Mouse (Mus musculus): ENCODE data around the gene Pdik1l.

The Pdik1l gene

DNA sequence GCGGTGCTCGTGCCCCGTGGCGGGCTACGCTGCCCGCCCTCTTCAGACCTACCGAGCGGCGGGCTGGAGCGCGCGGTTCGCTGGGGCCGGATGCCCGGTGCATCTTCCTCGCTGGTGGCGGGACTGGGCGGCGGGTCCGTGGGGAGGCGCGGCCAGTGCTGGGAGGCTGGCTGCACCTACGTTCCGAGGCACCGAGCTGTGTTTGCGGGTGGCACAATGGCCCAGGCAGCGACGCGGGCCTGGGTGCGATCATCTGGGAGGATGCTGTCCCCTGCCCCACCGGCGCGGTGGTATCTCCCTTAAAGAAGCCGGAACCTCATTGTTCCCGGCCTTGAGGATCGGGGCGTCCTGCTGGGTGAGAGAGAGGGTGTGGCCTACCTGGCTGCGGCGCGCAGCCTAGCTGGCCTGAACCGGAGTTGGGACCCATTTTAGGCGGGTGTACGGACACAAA lies at the start of gene Pdik1l:
TSS of gene Pdik1l (minus strand) at position 321 of the 451 bp plus-strand sequence.
- peak; percentile 92 for DNase-seq (ENCODE audit: low spot score)

DNA sequence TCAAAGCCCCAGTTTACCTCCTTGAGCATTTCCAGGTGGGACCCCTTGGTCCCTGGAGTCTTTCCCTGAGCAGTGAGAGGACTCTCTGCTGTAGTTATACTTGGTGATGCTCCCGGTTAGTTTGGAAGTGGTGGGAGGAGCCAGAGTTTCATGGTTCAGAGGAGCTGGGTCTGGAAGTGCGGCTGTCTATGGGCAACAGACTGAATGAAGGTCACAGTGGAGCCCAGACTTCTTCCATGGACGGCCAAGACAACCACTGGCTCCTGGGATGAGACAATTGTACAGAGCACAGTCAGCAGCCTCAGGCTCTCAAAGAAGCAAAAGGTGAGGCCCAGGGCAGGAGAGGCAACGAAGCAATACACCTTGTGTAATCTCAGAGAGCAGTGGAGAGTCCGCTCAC lies 42.6 kb upstream of the Pdik1l start:
- no peak for DNase-seq (ENCODE audit: low spot score)

DNA sequence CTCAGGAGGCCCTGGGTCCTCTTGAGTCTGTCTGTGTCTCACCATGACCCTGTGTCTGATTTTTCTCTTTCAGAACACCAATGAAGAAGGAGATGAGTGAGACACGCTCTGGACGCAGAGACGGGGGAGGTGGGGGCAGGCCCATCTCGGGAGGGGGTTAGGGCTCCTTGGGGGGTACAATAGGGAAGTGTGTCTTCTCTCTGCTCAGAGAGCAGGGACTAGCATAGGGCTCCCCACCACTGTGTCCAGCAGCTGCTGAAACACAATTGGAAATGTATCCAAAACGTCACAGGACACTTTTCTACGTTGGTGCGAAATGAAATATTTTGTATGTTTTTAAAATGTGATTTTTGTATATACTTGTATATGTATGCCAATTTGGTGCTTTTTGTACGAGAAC lies 41.1 kb upstream of the Pdik1l start:
- no peak for DNase-seq (ENCODE audit: low spot score)

DNA sequence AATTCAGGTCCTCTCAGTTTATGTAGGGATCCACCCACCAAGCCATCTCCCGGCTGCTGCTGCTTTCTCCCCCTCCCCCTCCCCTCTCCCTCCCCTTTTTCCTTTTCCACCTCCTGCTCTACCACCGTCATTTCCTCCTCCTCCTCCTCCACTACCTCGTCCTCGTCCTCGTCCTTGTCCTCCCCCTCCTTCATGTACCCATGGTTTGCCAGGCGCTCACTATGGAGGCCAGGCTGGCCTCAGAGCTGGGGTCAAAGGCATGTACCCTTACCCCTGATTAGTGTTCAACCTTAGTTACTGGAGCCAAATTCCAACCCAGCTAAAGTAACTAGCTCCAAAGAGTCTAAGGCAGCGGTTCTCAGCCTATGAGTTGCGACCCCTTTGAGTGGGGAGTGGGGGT lies 40.5 kb upstream of the Pdik1l start:
- DNase-seq (ENCODE audit: low spot score) = no peak

DNA sequence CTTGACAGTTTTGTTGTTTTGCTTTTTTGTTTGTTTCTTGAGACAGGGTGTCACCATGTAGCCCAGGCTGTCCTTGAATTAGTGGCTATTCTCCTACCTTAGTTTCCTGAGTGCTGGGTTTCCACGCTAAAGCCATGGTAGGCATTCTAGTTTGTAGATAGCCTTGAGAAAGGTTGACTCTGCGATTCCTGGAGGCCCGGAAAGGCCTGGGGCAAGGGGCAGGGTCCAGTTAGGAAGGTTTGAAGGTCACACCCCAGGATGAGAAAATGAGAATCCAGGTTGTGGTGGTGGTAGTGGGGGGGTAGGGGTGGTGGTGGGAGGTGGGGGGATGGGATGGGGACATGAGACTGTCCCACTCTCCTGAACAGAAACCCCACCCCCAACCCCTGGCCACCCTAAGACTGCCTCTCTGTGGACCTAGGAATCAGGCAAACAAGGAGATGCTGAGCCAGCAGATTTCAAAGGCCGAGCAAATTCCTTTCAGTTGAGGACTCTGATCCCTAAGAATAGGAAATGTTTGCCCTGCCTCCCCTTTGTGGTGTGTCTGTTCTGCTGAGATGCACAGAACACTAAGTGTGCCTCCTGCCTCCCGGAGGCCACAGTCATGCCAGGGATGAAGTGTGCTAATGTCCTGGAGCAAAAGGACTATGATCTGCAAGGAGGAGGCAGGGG lies 39.3 kb upstream of the Pdik1l start:
- DNase-seq (ENCODE audit: low spot score) = no peak

DNA sequence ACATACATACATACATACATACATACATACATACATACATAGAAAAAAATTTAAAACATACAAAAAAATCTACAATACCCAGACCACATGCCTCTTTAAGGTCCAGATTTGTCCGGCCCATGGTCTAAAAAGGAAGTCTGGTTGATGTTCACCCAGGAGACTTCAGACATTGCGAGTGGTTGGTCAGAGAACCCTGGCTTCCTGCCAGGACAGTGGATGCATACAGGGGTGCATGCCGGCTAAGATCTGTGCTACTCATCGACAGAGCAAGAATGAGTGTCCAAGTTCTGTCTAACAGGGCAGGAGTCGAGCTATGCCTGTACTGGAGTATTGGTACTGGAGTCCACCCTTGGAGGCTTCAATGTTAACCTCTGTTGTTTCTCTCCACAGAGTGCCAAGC lies 37.0 kb upstream of the Pdik1l start:
- no peak for DNase-seq (ENCODE audit: low spot score)

DNA sequence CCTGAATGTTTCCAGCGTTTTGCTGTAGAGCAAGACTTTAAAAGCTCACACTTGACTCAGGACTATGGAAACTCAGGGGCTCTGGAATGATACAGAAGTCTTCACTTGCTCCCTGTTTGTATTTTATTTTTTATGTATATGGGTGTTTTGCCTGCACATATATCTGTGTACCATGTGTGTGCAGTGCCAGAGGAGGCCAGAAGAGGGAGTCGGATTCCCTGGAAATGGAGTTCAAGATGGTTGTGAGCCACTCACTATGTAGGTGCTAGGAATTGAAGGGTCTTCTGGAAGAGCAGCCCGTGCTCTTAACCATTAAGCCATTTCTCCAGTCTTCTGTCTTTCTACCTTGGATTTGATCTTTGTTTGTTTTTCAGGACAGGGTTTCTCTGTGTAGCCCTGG lies 33.8 kb upstream of the Pdik1l start:
- DNase-seq (ENCODE audit: low spot score) = no peak

DNA sequence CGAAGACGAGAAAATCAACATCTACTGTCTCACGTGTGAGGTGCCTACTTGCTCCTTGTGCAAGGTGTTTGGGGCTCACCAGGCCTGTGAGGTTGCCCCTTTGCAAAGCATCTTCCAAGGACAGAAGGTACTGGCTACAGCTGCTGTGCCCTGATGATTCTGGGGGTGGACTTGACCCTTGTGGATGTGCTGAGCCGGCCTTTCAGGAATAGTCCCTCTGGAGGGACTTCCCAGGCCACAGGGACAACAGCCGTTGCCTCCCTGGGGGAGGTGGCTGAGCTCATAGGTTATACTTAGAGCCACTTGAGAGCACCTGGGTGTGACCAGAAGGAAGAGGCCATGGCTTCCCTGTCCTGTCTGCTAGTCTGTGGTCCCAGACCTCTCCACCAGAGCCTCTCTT lies 32.0 kb upstream of the Pdik1l start:
- no peak for DNase-seq (ENCODE audit: low spot score)

DNA sequence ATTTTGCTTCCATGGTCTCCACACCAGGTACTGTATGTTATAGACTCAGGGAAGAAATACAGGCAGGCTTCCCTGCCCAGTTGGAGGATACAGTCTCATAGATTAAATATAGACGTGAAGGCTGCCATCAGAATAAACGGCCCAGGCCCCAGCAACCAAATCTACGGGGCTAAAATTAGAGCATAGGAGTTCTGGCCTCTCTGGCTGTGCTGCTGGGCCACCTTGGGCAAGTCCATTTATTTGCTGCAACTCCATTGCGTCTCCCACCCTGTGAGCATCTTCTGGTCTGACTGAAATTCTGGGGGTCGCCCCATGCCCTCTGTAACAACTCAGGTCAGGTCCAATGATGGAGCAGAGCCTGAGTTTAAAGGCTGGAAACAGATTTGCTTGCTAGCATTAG lies 31.4 kb upstream of the Pdik1l start:
- no peak for DNase-seq (ENCODE audit: low spot score)

DNA sequence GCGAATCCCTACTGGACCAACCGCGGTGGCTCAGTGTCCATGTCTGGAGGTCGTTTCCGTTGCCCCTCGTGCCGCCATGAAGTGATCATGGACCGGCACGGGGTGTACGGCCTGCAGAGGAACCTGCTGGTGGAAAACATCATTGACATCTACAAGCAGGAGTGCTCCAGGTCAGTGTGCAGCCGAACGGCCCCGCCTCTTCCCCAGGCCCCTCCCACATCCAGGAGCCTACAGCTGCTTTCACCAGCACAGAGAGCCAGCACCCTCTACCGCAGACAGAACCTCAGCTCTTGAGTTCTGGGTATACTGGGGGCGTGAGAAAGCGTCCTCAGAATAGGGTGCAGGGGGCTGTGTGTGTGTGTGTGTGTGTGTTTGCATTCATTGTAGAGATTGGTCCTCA lies 28.7 kb upstream of the Pdik1l start:
- DNase-seq (ENCODE audit: low spot score) = peak; percentile 31

DNA sequence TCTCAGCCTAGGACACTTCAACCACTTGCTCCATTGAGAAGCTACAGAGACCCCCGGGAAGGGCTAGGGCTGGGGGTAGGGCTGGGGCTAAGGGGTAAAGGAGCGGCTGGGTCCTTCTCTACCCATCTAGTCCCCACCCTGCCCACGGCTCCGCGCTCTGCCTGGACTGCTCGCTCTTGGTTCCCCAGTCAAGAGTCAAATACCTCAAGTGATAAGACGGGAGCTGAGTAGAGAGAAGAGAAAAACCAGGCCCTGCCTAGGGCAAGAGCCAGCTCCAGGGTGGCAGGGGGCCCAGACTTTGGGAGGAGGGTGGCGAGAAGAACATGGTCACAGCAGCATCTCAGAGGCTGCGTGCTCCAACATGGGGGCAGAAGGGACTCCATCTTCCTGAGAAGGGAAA lies 27.8 kb upstream of the Pdik1l start:
- no peak for DNase-seq (ENCODE audit: low spot score)

DNA sequence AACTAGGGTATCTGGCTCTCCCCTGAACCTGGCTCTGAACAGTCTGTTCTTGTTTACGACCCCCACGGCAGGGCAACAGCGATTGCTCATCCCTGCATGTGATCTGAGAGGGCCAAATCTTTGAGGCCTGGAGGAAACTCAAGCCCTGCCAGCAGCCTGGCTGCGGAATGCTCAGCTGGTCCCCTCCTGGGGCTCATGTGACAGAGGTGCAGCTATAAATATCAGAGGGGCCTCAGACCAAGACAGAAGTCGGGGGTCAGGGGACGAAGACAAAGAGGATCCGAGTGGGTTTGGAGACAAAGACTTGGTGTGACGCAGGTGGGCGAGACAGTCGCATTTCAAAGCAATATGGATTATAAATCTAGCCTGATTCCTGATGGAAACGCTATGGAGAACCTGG lies 27.2 kb upstream of the Pdik1l start, which contains the start of gene Trim63:
TSS of gene Trim63 (plus strand) at position 245 of the 400 bp plus-strand sequence.
- no peak for DNase-seq (ENCODE audit: low spot score)

DNA sequence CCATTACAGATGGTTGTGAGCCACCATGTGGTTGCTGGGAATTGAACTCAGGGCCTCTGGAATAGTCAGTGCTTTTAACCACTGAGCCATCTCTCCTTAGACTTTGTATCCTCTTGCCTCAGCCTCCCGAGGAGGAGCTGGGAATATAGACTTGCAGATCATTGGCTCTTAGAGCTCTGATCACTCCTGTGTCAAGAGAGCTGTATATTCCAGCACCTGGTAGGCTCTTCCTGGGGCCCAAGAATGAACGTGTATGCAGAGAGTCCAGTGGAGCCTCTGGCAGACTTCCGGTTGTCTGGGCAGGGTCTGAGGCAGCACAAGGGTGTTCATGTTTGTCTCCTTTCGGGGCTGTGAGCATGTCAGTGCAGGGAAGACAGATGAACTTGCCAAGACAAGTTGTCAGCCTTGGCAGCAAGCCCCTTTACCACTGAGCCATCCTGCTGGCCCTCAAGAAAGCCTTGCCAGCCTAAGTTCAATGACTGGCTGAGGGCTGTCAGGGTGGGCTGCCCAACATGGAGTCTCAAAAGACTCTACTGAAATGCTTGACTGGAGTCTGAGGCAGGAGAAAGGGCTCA lies 26.5 kb upstream of the Pdik1l start:
- DNase-seq (ENCODE audit: low spot score) = no peak

DNA sequence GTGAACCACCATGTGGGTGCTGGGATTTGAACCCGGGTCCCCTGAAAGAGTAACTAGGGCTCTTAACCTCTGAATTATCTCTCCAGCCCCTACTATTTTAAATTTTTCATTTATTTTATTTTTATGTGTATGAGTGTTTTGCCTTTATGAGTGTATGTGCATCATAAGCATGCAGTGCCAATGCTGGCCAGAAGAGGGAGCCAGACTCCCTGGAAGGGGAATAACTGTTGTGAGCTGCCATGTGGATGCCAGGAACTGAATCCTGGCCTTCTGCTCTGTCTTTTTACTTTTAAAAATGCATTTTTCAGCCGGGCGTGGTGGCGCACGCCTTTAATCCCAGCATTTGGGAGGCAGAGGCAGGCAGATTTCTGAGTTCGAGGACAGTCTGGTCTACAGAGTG lies 25.2 kb upstream of the Pdik1l start:
- peak; percentile 23 for DNase-seq (ENCODE audit: low spot score)

DNA sequence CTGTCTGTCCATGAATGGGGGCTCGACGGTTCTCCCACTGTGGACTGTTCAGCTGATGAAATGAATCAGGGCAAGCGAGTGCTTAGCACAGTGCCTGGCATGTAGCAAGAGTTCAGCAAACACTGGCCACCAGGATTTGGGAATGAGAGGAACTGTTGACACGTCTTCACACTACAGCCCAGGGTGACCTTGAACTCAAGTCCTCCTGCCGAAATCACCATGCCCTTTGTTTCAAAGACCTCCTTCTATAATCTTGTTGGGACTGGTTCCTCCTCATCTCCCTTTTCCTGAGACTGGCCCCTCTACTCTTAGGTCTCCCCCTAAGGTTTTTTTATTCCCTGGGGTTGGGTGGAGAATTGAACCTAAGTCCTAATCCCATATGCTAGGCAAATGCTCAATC lies 24.6 kb upstream of the Pdik1l start:
- no peak for DNase-seq (ENCODE audit: low spot score)

DNA sequence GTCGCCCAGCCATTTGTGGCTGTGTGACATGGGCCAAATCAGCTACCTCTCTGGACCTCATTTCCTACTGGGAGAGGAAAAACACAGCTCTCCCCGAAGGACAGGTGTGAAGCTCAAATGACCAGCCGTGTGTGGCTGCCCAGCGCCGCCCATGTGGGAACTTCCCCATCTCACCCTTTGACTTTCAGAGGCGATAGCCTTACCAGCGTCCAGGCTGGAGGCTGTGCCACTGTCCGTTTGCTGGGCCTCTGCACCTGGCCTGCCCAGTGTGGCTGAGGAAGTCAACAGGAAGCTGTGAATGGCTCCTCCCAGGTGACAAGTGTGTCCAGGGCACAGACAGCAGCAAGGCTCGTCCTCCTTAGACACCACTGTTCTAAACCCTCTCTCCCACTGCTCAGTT lies 24.1 kb upstream of the Pdik1l start:
- DNase-seq (ENCODE audit: low spot score) = no peak

DNA sequence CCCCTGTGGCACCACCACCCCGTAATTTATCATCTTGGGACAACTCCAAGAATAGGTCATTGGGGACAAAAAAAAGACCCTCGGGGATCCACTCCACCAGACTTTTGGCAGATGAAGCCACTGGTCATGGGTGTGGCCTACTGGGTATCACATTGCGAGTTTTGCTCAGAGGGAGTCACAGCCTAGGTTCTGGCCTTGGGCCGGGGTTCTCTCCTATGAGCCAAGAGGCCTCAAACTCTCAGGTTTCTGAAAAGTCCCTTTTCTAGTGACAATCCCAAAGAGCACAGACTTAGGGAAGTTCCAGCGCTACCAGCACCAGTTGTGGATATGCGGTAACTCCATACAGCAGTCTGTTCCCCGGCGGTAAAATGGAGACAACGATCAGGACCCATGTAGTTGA lies 23.0 kb upstream of the Pdik1l start:
- no peak for DNase-seq (ENCODE audit: low spot score)

DNA sequence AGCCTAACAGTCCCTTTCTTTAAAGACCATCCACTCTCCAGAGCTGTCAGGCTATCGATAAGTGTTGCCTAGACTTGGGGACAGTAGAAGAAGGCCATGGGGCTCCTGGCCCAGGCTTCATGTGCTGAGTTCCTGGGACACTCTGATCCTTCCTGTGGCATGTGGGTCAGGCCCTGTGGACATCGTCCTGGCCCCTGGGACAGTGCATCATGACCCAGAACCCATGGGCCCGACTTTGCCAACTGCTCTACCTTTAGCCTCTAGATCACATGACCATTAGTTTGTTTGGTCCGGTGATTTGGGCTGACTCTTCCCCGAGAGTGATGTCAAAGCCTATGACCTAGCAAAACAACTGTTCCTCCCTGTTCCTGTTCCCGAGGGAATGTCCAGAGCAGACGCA lies 22.4 kb upstream of the Pdik1l start:
- no peak for DNase-seq (ENCODE audit: low spot score)

DNA sequence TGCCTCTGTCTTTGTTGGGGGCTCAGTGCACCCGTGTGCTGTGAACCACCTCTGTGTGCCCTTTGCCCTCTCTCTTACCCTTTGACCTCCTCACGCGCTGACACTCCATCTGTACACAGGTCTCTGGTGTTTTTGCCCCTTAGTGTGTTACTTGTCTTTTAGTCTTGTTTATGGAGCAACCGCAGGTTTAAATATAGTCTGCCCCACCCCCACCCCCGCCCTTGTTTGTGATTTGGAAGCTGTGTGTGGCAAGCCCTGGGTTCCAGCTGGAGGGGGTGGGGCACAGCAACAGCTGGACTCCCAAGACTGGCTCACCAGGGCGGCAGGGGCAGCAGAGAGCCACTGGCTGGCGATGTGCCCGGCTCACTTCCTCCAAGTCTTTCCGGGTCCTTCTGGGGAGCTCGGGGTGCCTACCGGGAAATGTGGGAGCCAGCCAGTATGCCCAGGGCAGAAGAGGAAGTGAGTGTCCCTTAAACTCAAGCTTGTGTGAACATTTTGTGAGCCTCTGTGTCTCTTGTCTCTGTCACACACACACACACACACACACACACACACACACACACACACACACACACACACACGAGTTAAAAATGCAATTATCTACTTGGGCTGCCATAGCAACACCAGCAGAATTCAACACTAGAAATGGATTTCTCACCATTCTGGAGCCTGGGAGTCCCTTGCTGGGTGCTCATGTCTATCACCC lies 19.8 kb upstream of the Pdik1l start:
- peak; percentile 45 for DNase-seq (ENCODE audit: low spot score)

DNA sequence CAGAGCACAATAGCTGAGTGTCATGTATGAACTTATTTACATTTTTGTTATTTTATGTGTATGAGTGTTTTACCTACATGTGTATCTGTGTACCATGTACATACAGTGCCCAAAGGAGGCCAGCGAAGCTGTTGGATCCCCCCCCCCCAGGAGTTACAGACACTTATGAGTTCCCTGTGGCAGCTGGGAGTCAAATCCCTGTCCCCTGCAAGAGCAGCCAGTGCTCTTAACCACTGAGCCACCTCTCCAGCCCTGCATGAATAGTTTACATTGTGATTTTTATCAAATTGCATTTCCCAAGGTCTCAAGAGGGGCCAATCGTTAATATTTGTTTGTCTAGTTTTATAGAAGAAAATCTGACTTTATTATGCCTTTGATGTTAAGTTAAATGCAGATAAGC lies 19.3 kb upstream of the Pdik1l start:
- no peak for DNase-seq (ENCODE audit: low spot score)

DNA sequence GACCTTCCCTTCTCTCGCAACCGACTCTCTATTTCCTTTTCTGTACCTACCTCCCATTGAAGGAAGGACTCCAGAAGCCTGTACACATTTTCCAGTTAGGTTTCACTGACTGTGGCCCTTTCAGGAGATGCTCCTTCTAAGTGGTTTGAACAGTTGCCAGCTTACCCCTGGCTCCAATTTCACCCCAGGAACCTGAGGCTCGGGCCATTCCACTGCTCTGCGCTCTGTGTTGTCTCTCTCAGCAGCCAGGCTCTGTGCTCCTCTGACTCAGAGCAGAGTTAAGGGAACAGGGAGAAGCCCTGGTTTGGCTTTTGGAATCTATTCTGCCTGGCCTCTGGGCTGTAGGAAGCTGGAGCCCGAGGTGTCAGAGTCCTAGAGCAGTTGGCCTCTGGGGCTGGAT lies 14.4 kb upstream of the Pdik1l start:
- DNase-seq (ENCODE audit: low spot score) = no peak

DNA sequence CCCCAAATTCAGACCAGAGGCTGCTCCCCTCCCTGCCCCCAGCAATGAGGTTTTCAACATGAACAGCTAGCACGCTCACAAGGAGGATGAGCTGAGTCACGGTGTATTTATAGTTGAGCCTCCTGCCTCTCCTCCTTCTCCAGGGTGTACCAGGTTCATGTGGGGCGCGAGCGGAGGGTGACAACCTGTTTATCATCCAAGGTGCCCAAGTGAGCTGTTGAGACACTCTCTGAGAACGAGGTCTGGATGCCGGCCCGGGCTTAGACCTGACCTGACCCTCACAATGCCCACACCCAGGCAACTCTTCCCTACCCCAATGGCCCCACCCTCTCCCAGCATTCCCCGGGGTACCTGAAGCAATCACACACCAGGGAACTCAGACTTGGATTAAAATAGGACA lies 12.6 kb upstream of the Pdik1l start:
- no peak for DNase-seq (ENCODE audit: low spot score)

DNA sequence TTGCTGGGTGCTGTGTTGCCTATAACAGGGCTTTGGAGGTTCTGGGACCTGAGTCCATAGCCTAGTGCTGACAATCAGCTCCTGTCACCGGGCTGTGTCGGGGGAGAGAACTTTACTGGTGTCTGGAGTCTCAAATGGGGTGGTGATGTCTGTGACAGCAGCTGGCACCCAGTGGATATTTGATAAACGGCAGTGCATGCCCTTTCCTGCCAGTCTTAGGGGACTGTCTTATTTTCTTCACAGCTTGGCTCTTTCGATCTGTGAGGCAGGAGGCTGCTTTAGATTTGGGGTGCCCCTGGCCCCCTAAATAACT lies 11.8 kb upstream of the Pdik1l start:
- DNase-seq (ENCODE audit: low spot score) = no peak

All from embryo, embryonic 10 days (tissue).